Mouse (Mus musculus): ENCODE data around the gene Usp17la. TPM values are rescaled to one million over a fixed set of nuclear protein-coding genes. Genes with fewer than 3 reads are reported as not detected.

The Usp17la gene
- total RNA-seq (2023): not detected

GRCm38 (mm10) chr7:104856709-104857108, at the start of gene Usp17la:
TSS of gene Usp17la (plus strand) at chr7:104857009.

GRCm38 (mm10) chr7:104842503-104842902, 14.3 kb upstream of the Usp17la start, which contains the start of gene Usp17lb:
TSS of gene Usp17lb (minus strand) at chr7:104842603.

GRCm38 (mm10) chr7:104877731-104878130, 20.9 kb downstream of the Usp17la start, which contains the start of gene Olfr665:
TSS of gene Olfr665 (plus strand) at chr7:104878031.

GRCm38 (mm10) chr7:104895852-104896251, 39.0 kb downstream of the Usp17la start, which contains the start of gene Olfr666:
TSS of gene Olfr666 (minus strand) at chr7:104895952.

Other genes with a start within 250 kb of the Usp17la start
- not detected for gene Olfr656, start 243.1 kb upstream of the Usp17la start, total RNA-seq (2023)
- gene Olfr657, start 232.2 kb upstream of the Usp17la start, total RNA-seq (2023): not detected
- 0.18 TPM for gene Olfr658, start 209.7 kb upstream of the Usp17la start, total RNA-seq (2023)
- gene Olfr659, start 190.3 kb upstream of the Usp17la start, total RNA-seq (2023): not detected
- not detected for gene Olfr661, start 170.5 kb upstream of the Usp17la start, total RNA-seq (2023)
- gene Usp17le, start 79.5 kb upstream of the Usp17la start, total RNA-seq (2023): not detected
- not detected for gene Usp17lb, start 14.4 kb upstream of the Usp17la start, total RNA-seq (2023)
- not detected for gene Olfr665, start 21.0 kb downstream of the Usp17la start, total RNA-seq (2023)
- gene Olfr666, start 38.9 kb downstream of the Usp17la start, total RNA-seq (2023): not detected
- gene Olfr667, start 64.5 kb downstream of the Usp17la start, total RNA-seq (2023): not detected
- not detected for gene Olfr668, start 71.0 kb downstream of the Usp17la start, total RNA-seq (2023)
- gene Olfr669, start 77.2 kb downstream of the Usp17la start, total RNA-seq (2023): not detected
- not detected for gene Olfr670, start 105.6 kb downstream of the Usp17la start, total RNA-seq (2023)
- gene Olfr671, start 122.1 kb downstream of the Usp17la start, total RNA-seq (2023): not detected
- not detected for gene Olfr672, start 145.0 kb downstream of the Usp17la start, total RNA-seq (2023)
- gene Olfr675, start 171.5 kb downstream of the Usp17la start, total RNA-seq (2023): not detected
- gene Olfr676, start 175.7 kb downstream of the Usp17la start, total RNA-seq (2023): not detected
- not detected for gene Olfr677, start 194.4 kb downstream of the Usp17la start, total RNA-seq (2023)
- gene Olfr678, start 207.5 kb downstream of the Usp17la start, total RNA-seq (2023): not detected
- not detected for gene Olfr679, start 224.2 kb downstream of the Usp17la start, total RNA-seq (2023)
- gene Olfr680-ps1, start 235.8 kb downstream of the Usp17la start, total RNA-seq (2023): not detected

All from CD4-positive naive resting alpha-beta T cell, adult 76 days (primary cell).